Mouse (Mus musculus): ENCODE results near the gene Slc2a9.

DNA sequence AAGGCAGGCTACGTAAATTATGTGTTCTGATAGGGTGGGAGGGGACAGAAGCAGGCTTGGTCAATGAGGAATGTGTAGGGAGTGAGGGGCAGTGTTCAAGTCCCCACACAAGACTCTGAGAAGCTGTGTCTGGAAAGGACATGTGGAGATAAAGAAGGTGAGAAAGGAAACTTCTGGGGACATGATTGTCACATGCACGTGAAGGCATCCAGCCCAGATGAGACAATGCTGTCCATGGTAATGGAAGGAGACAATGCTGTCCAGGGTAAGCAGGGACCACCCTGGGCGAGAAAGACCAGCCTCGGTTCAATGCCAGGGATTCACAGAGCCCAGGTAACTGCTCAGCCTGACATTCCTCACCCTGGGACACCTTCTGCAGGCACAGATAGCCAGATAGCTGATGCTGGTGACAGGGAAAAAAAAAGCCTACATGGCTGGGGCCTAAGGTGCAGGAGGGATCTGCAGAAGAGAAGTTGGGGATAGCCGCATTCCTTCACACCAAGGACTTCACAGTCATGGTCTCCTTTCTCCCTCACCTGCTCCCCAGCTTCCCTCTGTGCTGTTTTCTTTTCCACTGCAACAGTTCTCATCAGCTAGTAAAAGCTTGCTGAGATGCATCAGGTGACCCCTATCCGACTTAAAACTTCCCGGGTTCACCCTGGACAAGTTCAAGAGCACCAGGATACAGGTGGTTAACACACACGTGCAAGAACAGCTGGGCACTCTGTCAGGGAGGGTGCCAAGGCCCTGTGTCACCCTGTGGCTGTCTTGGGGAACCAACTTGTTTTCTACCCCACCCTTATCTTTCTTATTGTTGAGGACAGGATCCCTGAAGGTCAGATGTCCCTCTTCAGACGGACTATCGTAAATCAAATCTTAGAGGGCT lies 21.9 kb downstream of the Slc2a9 start:
- TF ChIP-seq CTCF (IDR thresholded peaks at IDR 0.05; ENCODE audit: low read depth) (no peak), EP300 (optimal IDR thresholded peaks at IDR 0.05) (no peak)
